Mouse (Mus musculus): ENCODE data around the gene Zcwpw1.

DNA sequence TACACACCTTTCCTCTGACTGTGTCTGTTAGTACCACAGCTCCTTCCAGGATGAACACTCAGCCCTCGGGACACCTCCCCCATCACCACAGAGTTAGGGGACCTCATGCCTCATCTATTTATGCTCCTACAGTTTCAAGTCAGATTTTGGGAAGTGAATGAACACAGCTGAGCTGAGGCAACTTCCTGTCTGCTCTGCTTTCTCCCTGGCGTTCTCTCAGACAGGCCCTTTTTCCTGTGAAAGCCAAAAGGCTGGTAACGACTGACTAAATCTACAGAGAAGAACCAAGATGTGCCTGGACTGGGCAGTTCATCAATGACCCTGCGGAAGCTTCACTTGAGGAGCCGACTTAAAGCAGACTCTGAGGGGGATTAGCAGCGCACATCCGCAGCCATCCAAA is 42.6 kb downstream of the Zcwpw1 start:
- TF ChIP-seq POLR2A (IDR thresholded peaks at IDR 0.05; ENCODE audit: insufficient read length, low read depth) (no peak), E2F4 (IDR thresholded peaks at IDR 0.05; ENCODE audit: insufficient read depth) (no peak), MAX (IDR thresholded peaks at IDR 0.05; ENCODE audit: low read depth) (no peak)
